Mouse (Mus musculus) neural tube, embryonic 12.5 days (tissue): Measurements from ENCODE around the gene Cfb. TPM values are rescaled to one million over a fixed set of nuclear protein-coding genes. Genes with fewer than 3 reads are reported as not detected.
"Not testable (repeated sequence)": the region's sequence is repeated elsewhere in the genome, so short reads cannot be mapped to it uniquely, and the experiment has no call there.

Experiments
- ATAC-seq: fragments of 200-750 bp; cut with Nextera tagmentation; 2 replicates; pipeline ENCODE4 v1.8.0; 2017; ENCODE audit warnings: low read depth, mild to moderate bottlenecking, moderate TSS enrichment, moderate library complexity; ENCODE audit not compliant: low FRiP score
- H3K27ac ChIP-seq: fragments of 300-500 bp; sonication (generic); 2 replicates; pipeline ENCODE4 v1.5.1; 2016
- H3K27me3 ChIP-seq: fragments of 300-500 bp; sonication (generic); replicated peaks from 2 replicates; pipeline ENCODE4 v1.6.1; 2016; ENCODE audit warnings: mild to moderate bottlenecking
- H3K36me3 ChIP-seq: fragments of 300-500 bp; sonication (generic); 2 replicates; pipeline ENCODE4 v1.6.1; 2016; ENCODE audit warnings: mild to moderate bottlenecking
- H3K4me1 ChIP-seq: fragments of 300-500 bp; sonication (generic); 2 replicates; pipeline ENCODE4 v1.6.1; 2016
- H3K4me2 ChIP-seq: fragments of 300-500 bp; sonication (generic); replicated peaks from 2 replicates; pipeline ENCODE4 v1.6.1; 2016; ENCODE audit warnings: mild to moderate bottlenecking
- H3K4me3 ChIP-seq: fragments of 300-500 bp; sonication (generic); 2 replicates; pipeline ENCODE4 v1.5.1; 2016
- H3K9ac ChIP-seq: fragments of 300-500 bp; sonication (generic); 2 replicates; pipeline ENCODE4 v1.6.1; 2016; ENCODE audit warnings: mild to moderate bottlenecking
- H3K9me3 ChIP-seq: fragments of 300-500 bp; sonication (generic); 2 replicates; pipeline ENCODE4 v1.6.1; 2016; ENCODE audit warnings: mild to moderate bottlenecking
- WGBS: fragments of 180-500 bp; shearing (Covaris S2); methylation state at CpG from one replicate; pipeline ENCODE4 v1.1.7; 2016; 5-methylcytosine and 5-hydroxymethylcytosine counted together
- polyA plus RNA-seq: library from polyadenylated mRNA; unstranded; fragments of >200 nt; fragmentation: Nextera tagmentation; extraction: Ambion mirVana; gene quantifications from 2 replicates; pipeline ENCODE4 v1.2.1, GENCODE M21; 2016

Cfb gene
- polyA plus RNA-seq: 2.0 and 3.0 TPM in 2 replicates

DNA sequence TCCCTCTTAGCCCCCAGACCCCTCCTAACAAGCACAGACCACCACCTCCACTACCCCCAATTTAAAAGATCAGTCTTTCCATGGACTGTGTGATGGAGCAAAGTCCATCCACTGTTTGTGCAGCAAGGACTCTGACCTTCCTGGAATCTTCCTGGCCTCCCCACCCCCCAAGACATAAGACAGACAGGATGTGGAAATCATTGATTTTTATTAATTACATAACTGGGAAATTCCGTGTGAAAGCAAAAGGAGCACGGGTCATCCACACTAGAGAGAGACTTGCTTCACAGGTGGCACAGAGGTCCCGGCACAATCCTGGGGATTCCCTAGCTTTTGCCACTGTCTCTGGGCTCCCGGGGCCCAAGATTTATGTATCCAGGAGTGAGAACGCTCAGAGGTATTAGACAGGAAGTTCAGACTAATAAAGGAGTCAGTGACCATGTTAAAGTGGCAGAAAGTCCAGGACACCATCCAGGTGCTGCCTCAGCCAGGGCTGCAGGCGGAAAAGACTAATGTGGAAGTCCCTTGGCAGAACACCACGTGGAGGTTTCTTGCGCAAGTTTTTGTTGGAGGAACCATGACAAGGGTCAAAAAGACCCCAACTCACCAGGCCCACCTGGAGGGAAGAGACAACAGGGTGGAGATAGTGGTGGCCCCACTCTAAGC is at the start of gene Cfb:
Gene Cfb, minus strand, starts transcription at position 103 of the 666 bp plus-strand sequence.
- Histone ChIP-seq H3K36me3 (0 out of 2 replicates have a peak, but pooled peaks cover 2% of the 10 kb centered on the region), H3K27me3 (no peaks in the 10 kb centered on the region), H3K4me2 (no peak within 1 kb of the TSS), H3K9me3 (no peaks in the 10 kb centered on the region), H3K4me1 (no peaks in the 10 kb centered on the region), H3K9ac (no peak within 1 kb of the TSS), H3K4me3 (no peak within 1 kb of the TSS), H3K27ac (no peak within 1 kb of the TSS)
- WGBS: 73% methylated on average over 8 of the region's 8 CpGs
- no peak for ATAC-seq

- Histone ChIP-seq H3K27ac (no peak overlapping the region), H3K4me1 (no peaks in the 10 kb centered on the region), H3K36me3 (peaks cover 71% of the 10 kb centered on the region), H3K9ac (no peak overlapping the region), H3K4me2 (no peak overlapping the region), H3K9me3 (no peaks in the 10 kb centered on the region), H3K27me3 (no peaks in the 10 kb centered on the region), H3K4me3 (no peak overlapping the region)
- 48% methylated on average over 5 of the region's 5 CpGs for WGBS
- peak; percentile 48; the same call in 1 of the 2 replicates for ATAC-seq
Observed at GRCm38 (mm10) chr17:34911945-34912351, 49.6 kb upstream of the Cfb start.

DNA sequence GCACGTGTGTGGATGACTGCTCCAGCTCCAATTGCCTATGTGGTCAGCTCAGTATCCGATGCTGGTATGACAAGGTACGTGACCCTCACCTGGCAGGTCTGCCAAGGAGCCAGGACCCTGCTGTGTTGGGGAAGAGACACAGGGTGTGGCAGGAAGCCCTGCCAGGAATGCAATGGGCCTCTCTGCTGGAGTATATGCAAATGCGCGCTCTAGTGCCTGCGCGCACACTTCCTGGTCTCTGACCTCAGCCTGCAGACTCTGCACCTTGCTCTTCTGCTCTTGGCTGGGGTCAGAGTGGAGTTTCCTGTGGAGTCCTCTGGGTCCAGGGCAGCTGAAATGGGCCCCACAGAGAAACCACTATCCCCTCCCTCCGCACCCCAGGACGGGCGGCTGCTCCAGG is 48.7 kb upstream of the Cfb start:
- no peak for ATAC-seq
- no peaks in the 10 kb centered on the region for H3K4me1 ChIP-seq
- 93% methylated on average over 10 of the region's 10 CpGs for WGBS
- no peaks in the 10 kb centered on the region for H3K9me3 ChIP-seq
- H3K9ac ChIP-seq: no peak overlapping the region
- peak overlapping the region; percentile 7; the same call in 1 of the 2 replicates for H3K4me3 ChIP-seq
- H3K27me3 ChIP-seq: no peaks in the 10 kb centered on the region
- no peak overlapping the region for H3K4me2 ChIP-seq
- H3K27ac ChIP-seq: no peak overlapping the region
- peaks cover 81% of the 10 kb centered on the region for H3K36me3 ChIP-seq

DNA sequence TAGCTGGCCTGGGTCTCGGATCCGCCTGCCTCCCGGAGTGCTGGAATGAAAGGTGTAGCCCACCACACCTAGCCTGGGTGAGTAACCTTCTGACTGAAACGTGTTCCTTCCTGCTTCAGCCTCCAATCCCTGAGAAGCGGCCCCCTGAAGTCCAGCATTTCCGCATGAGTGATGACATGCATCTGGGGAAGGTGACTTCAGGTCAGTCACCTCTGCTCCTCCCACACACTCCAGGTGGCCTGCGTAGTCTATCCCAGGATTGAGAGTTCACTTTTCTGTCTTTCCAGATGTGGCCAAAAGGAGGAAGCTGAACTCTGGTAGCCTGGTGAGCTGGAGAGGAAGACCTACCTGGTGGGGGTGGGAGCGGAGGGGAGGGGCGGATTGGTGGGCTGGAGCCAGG is 40.6 kb upstream of the Cfb start:
- 92% methylated on average over 9 of the region's 9 CpGs for WGBS
- Histone ChIP-seq H3K4me2 (no peak overlapping the region), H3K27ac (no peak overlapping the region), H3K4me3 (no peak overlapping the region), H3K4me1 (peaks cover 5% of the 10 kb centered on the region), H3K36me3 (peaks cover 62% of the 10 kb centered on the region), H3K27me3 (no peaks in the 10 kb centered on the region), H3K9ac (no peak overlapping the region), H3K9me3 (no peaks in the 10 kb centered on the region)
- ATAC-seq: no peak

DNA sequence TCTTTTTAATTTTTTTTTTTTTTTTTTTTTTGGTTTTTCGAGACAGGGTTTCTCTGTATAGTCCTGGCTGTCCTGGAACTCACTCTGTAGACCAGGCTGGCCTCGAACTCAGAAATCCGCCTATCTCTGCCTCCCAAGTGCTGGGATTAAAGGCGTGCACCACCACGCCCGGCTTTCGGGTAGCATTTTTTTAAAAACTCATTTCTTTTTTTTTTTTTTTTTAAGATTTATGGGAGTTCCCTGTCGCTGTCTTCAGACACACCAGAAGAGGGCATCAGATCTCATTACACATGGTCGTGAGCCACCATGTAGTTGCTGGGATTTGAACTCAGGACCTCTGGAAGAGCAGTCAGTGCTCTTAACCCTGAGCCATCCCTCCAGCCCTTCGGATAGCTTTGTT is 39.6 kb upstream of the Cfb start:
- WGBS: 89% methylated on average over 9 of the region's 10 CpGs
- not testable (repeated sequence) for H3K27me3 ChIP-seq, H3K9me3 ChIP-seq, H3K4me3 ChIP-seq, ATAC-seq, H3K27ac ChIP-seq, H3K9ac ChIP-seq, H3K4me2 ChIP-seq
- Histone ChIP-seq H3K4me1 (peaks cover 14% of the 10 kb centered on the region), H3K36me3 (peaks cover 52% of the 10 kb centered on the region)

- H3K27me3 ChIP-seq, H3K4me3 ChIP-seq, H3K9me3 ChIP-seq, ATAC-seq, H3K27ac ChIP-seq, H3K9ac ChIP-seq: not testable (repeated sequence)
- Histone ChIP-seq H3K36me3 (peaks cover 48% of the 10 kb centered on the region), H3K4me2 (0 out of 2 replicates have a peak overlapping the region, but pooled peaks have one; percentile 98), H3K4me1 (peaks cover 25% of the 10 kb centered on the region)
Observed at GRCm38 (mm10) chr17:34900826-34901225, 38.5 kb upstream of the Cfb start.

DNA sequence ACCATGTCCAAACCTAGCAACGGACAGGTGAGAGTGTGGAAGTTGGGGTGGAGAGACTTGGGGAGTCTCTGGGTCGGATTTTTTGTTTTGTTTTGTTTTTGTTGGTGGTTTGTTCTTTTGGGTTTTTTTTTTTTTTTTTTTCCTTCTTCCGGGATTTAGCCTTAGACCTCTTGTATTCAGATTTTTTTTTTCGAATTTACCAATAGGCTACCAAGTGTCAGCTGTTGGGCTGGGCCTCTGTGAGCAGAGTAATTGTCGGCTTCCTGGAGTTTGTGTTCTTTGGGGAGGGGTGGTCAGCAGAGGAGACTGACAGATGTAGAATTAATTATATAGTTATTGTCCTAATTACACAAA is 37.5 kb upstream of the Cfb start:
- ATAC-seq: no peak
- Histone ChIP-seq H3K9me3 (no peaks in the 10 kb centered on the region), H3K9ac (peak overlapping the region; percentile 89), H3K27ac (no peak overlapping the region), H3K4me1 (peaks cover 34% of the 10 kb centered on the region), H3K4me2 (peak overlapping the region; percentile 98), H3K27me3 (no peaks in the 10 kb centered on the region), H3K4me3 (peak overlapping the region; percentile 98), H3K36me3 (peaks cover 40% of the 10 kb centered on the region)
- WGBS: 2% methylated on average over 5 of the region's 5 CpGs

DNA sequence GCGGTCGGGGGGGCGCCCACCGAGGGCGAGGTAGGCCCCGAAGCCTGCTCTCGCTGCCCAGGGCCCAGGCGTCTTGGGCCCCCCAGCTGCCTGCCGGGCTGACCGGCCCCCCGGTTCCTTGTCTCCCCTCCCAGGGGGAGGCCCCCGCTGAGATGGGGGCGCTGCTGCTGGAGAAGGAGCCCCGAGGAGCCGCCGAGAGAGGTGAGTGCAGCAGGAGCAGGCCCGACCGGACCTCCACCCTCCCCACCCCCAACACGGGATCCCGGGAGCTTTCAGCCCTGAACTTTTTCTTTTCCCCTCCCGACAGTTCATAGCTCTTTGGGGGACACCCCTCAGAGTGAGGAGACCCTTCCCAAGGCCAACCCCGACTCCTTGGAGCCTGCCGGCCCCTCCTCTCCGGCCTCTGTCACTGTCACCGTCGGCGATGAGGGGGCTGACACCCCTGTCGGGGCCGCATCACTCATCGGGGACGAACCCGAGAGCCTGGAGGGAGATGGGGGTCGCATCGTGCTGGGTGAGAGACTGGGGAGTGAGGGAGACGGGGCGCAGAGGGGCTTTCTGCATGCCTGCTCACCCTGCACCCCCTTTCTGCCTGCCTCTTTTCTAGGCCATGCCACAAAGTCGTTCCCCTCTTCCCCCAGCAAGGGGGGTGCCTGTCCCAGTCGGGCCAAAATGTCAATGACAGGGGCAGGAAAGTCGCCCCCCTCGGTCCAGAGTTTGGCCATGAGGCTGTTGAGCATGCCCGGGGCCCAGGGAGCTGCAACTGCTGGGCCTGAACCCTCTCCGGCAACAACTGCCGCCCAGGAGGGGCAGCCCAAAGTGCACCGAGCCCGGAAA is 37.0 kb upstream of the Cfb start:
- Histone ChIP-seq H3K4me1 (peaks cover 35% of the 10 kb centered on the region), H3K27me3 (no peaks in the 10 kb centered on the region), H3K27ac (peak overlapping the region; percentile 79), H3K36me3 (peaks cover 34% of the 10 kb centered on the region), H3K9me3 (no peaks in the 10 kb centered on the region), H3K9ac (peak overlapping the region; percentile 89), H3K4me2 (peak overlapping the region; percentile 98), H3K4me3 (peak overlapping the region; percentile 98)
- 2% methylated on average over 40 of the region's 45 CpGs for WGBS
- ATAC-seq: no peak; the same call in 1 of the 2 replicates

DNA sequence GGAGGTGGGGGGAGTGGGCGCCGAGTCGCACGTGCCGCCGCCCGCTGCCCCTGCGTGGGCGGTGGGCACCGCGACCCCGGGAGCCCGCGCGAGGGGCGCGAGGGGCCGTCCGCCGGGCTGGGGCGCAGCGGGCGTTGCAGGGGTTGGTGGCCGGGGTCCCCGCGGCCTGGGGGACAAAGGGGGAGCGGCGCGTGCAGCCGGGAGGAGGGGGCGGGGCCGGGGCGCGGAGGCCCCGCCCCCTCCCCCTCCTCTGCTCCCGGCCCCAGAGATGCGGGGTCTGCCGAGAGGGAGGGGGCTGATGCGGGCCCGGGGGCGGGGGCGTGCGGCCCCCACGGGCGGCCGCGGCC is 36.4 kb upstream of the Cfb start:
- H3K4me3 ChIP-seq: peak overlapping the region; percentile 98
- 0% methylated on average over 27 of the region's 47 CpGs for WGBS
- peak overlapping the region; percentile 89 for H3K9ac ChIP-seq
- ATAC-seq: no peak; the same call in 1 of the 2 replicates
- H3K36me3 ChIP-seq: peaks cover 28% of the 10 kb centered on the region
- no peaks in the 10 kb centered on the region for H3K9me3 ChIP-seq
- H3K4me2 ChIP-seq: peak overlapping the region; percentile 98
- H3K27me3 ChIP-seq: no peaks in the 10 kb centered on the region
- H3K4me1 ChIP-seq: peaks cover 37% of the 10 kb centered on the region
- H3K27ac ChIP-seq: peak overlapping the region; percentile 79

DNA sequence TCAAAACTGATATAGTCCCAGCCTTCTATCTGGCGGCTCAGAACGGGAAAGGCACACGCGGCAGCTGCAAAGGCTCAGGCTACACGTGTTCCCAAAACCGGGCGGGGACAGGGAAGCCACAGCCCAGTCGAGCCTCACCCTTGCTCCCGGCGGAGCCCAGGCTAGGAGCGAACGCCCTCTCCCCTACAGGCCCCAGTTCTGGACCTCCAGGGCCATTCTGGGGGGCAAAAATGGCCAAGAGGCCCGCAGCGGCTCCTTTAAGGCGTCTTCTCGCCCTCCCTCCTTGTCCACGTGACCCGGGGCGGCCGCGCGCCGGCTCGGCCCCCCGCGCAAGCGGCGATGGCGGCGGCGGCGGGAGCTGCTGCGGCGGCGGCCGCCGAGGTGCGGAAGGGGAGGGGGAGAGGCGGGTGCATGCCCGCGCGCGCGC is 35.9 kb upstream of the Cfb start, which contains the start of the genes C2 and Ehmt2:
Gene C2, minus strand, starts transcription at position 106 of the 427 bp plus-strand sequence.
Gene Ehmt2, plus strand, starts transcription at position 310 of the 427 bp plus-strand sequence.
- H3K9me3 ChIP-seq: no peaks in the 10 kb centered on the region
- peaks cover 23% of the 10 kb centered on the region for H3K36me3 ChIP-seq
- peak within 1 kb of the TSS; percentile 98 for H3K4me2 ChIP-seq
- H3K27me3 ChIP-seq: no peaks in the 10 kb centered on the region
- H3K9ac ChIP-seq: peak within 1 kb of the TSS; percentile 89
- H3K27ac ChIP-seq: peak within 1 kb of the TSS; percentile 79
- 1% methylated on average over 41 of the region's 44 CpGs for WGBS
- peaks cover 41% of the 10 kb centered on the region for H3K4me1 ChIP-seq
- peak within 1 kb of the TSS; percentile 98 for H3K4me3 ChIP-seq
- 0 out of 2 replicates have a peak, but pooled peaks have one; percentile 11 for ATAC-seq

GRCm38 (mm10) chr17:34897373-34898159 is 35.2 kb upstream of the Cfb start:
- Histone ChIP-seq H3K36me3 (peaks cover 17% of the 10 kb centered on the region), H3K27me3 (no peaks in the 10 kb centered on the region), H3K4me3 (peak overlapping the region; percentile 98), H3K4me1 (peaks cover 41% of the 10 kb centered on the region), H3K9me3 (no peaks in the 10 kb centered on the region), H3K9ac (peak overlapping the region; percentile 89), H3K4me2 (peak overlapping the region; percentile 98), H3K27ac (peak overlapping the region; percentile 79; the same call in 1 of the 2 replicates)
- WGBS: 22% methylated on average over 10 of the region's 10 CpGs
- ATAC-seq: no peak
